Mouse (Mus musculus) testis, adult 2 months (tissue): ENCODE results near the gene Hspd1.
A peak's percentile ranks its signal among the peaks of the same experiment; 100 is the strongest.

Experiments
- CTCF ChIP-seq: fragments of 200-500 bp; IDR thresholded peaks from 2 replicates; pipeline ENCODE4 v1.5.1; 2012; ENCODE audit warnings: low read depth, mild to moderate bottlenecking, inconsistent platforms, low read length, moderate library complexity; ENCODE audit not compliant: control insufficient read depth, insufficient read depth, insufficient replicate concordance
- POLR2A ChIP-seq: fragments of 200-500 bp; IDR thresholded peaks from 2 replicates; pipeline ENCODE4 v1.6.1; 2012; ENCODE audit warnings: low read depth, mild to moderate bottlenecking, inconsistent platforms, low read length, moderate library complexity; ENCODE audit not compliant: control insufficient read depth

DNA sequence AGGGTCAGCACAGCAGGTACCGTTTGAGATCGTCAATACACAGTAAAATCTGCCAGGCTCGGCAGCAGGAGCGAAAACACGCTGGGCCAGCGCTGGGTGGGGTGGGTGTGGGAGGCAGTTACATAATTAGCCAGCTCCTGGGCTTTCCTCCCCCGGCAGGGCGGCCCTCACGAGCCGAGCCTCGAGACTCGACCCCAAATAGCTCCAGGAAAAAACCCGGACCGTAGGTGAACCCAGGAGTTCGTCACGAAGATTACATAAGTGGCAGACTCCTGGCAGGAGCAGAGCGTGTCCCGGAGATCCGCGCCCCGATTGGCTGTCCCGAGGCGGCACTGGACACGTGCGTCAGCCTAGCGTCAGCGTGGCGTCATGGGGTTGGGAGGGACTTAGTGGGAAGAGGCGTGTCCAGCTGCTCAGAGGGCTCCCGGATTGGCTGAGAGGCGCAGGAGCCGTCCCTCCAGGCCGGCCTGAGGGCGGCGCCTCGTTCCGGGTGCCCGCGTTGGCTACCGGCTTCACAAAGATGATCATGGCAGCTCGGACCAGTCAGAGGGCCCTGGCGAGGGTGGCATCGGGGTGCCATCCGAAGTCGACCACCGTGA, 35.6 kb downstream of the Hspd1 start, which contains the start of gene Coq10b:
- TF ChIP-seq CTCF, result no peak
- peak; percentile 78 for TF ChIP-seq POLR2A
